Mouse (Mus musculus): ENCODE measurements around the gene Krtap9-5. TPM values are rescaled to one million over a fixed set of nuclear protein-coding genes. Genes with fewer than 3 reads are reported as not detected.

The Krtap9-5 gene
- total RNA-seq, 2 experiments from 2014 or later = not detected

Other genes with a start within 250 kb of the Krtap9-5 start
Only the 30 nearest of the 32 such genes appear.
- gene Gm11595, start 175.6 kb upstream of the Krtap9-5 start, total RNA-seq (2014; fragmentation: Nextera tagmentation) = not detected in 2 replicates
- not detected in 2 replicates for gene Gm11595, start 175.6 kb upstream of the Krtap9-5 start, total RNA-seq (2017)
- not detected in 2 replicates for gene Krtap4-8, start 167.8 kb upstream of the Krtap9-5 start, total RNA-seq (2014; fragmentation: Nextera tagmentation)
- not detected in 2 replicates for gene Krtap4-8, start 167.8 kb upstream of the Krtap9-5 start, total RNA-seq (2017)
- not detected in 2 replicates for gene Krtap4-9, start 163.3 kb upstream of the Krtap9-5 start, total RNA-seq (2014; fragmentation: Nextera tagmentation)
- not detected in 2 replicates for gene Krtap4-9, start 163.3 kb upstream of the Krtap9-5 start, total RNA-seq (2017)
- not detected in 2 replicates for gene Gm11596, start 155.0 kb upstream of the Krtap9-5 start, total RNA-seq (2014; fragmentation: Nextera tagmentation)
- not detected in 2 replicates for gene Gm11596, start 155.0 kb upstream of the Krtap9-5 start, total RNA-seq (2017)
- gene Gm11569, start 149.5 kb upstream of the Krtap9-5 start, total RNA-seq (2014; fragmentation: Nextera tagmentation) = not detected in 2 replicates
- not detected in 2 replicates for gene Gm11569, start 149.5 kb upstream of the Krtap9-5 start, total RNA-seq (2017)
- gene Gm11554, start 144.0 kb upstream of the Krtap9-5 start, total RNA-seq (2014; fragmentation: Nextera tagmentation) = not detected in 2 replicates
- gene Gm11554, start 144.0 kb upstream of the Krtap9-5 start, total RNA-seq (2017) = not detected in 2 replicates
- gene Krtap4-13, start 138.6 kb upstream of the Krtap9-5 start, total RNA-seq (2014; fragmentation: Nextera tagmentation) = not detected in 2 replicates
- not detected in 2 replicates for gene Krtap4-13, start 138.6 kb upstream of the Krtap9-5 start, total RNA-seq (2017)
- gene Gm11564, start 132.8 kb upstream of the Krtap9-5 start, total RNA-seq (2014; fragmentation: Nextera tagmentation) = not detected in 2 replicates
- gene Gm11564, start 132.8 kb upstream of the Krtap9-5 start, total RNA-seq (2017) = not detected in 2 replicates
- gene 2300003K06Rik, start 110.4 kb upstream of the Krtap9-5 start, total RNA-seq (2014; fragmentation: Nextera tagmentation) = not detected in 2 replicates
- not detected in 2 replicates for gene 2300003K06Rik, start 110.4 kb upstream of the Krtap9-5 start, total RNA-seq (2017)
- gene Krtap4-16, start 96.9 kb upstream of the Krtap9-5 start, total RNA-seq (2014; fragmentation: Nextera tagmentation) = not detected in 2 replicates
- not detected in 2 replicates for gene Krtap4-16, start 96.9 kb upstream of the Krtap9-5 start, total RNA-seq (2017)
- gene Gm11568, start 90.6 kb upstream of the Krtap9-5 start, total RNA-seq (2014; fragmentation: Nextera tagmentation) = not detected in 2 replicates
- gene Gm11568, start 90.6 kb upstream of the Krtap9-5 start, total RNA-seq (2017) = not detected in 2 replicates
- not detected in 2 replicates for gene Gm11559, start 84.0 kb upstream of the Krtap9-5 start, total RNA-seq (2014; fragmentation: Nextera tagmentation)
- gene Gm11559, start 84.0 kb upstream of the Krtap9-5 start, total RNA-seq (2017) = not detected in 2 replicates
- gene Krtap9-1, start 75.1 kb upstream of the Krtap9-5 start, total RNA-seq (2014; fragmentation: Nextera tagmentation) = not detected in 2 replicates
- not detected in 2 replicates for gene Krtap9-1, start 75.1 kb upstream of the Krtap9-5 start, total RNA-seq (2017)
- gene Gm11567, start 69.3 kb upstream of the Krtap9-5 start, total RNA-seq (2014; fragmentation: Nextera tagmentation) = not detected in 2 replicates
- not detected in 2 replicates for gene Gm11567, start 69.3 kb upstream of the Krtap9-5 start, total RNA-seq (2017)
- gene Krtap31-1, start 40.6 kb upstream of the Krtap9-5 start, total RNA-seq (2014; fragmentation: Nextera tagmentation) = not detected in 2 replicates
- not detected in 2 replicates for gene Krtap31-1, start 40.6 kb upstream of the Krtap9-5 start, total RNA-seq (2017)
- gene Gm11565, start 33.7 kb upstream of the Krtap9-5 start, total RNA-seq (2014; fragmentation: Nextera tagmentation) = not detected in 2 replicates
- gene Gm11565, start 33.7 kb upstream of the Krtap9-5 start, total RNA-seq (2017) = not detected in 2 replicates
- not detected in 2 replicates for gene Krtap31-2, start 12.2 kb upstream of the Krtap9-5 start, total RNA-seq (2014; fragmentation: Nextera tagmentation)
- gene Krtap31-2, start 12.2 kb upstream of the Krtap9-5 start, total RNA-seq (2017) = not detected in 2 replicates
- not detected in 2 replicates for gene Krtap29-1, start 30.6 kb downstream of the Krtap9-5 start, total RNA-seq (2014; fragmentation: Nextera tagmentation)
- not detected in 2 replicates for gene Krtap29-1, start 30.6 kb downstream of the Krtap9-5 start, total RNA-seq (2017)
- not detected in 2 replicates for gene Krtap16-1, start 38.1 kb downstream of the Krtap9-5 start, total RNA-seq (2014; fragmentation: Nextera tagmentation)
- not detected in 2 replicates for gene Krtap16-1, start 38.1 kb downstream of the Krtap9-5 start, total RNA-seq (2017)
- gene Krtap17-1, start 45.5 kb downstream of the Krtap9-5 start, total RNA-seq (2014; fragmentation: Nextera tagmentation) = not detected in 2 replicates
- not detected in 2 replicates for gene Krtap17-1, start 45.5 kb downstream of the Krtap9-5 start, total RNA-seq (2017)
- gene Krt33a, start 67.7 kb downstream of the Krtap9-5 start, total RNA-seq (2014; fragmentation: Nextera tagmentation) = not detected in 2 replicates
- not detected in 2 replicates for gene Krt33a, start 67.7 kb downstream of the Krtap9-5 start, total RNA-seq (2017)
- not detected in 2 replicates for gene Krt33b, start 81.4 kb downstream of the Krtap9-5 start, total RNA-seq (2014; fragmentation: Nextera tagmentation)
- not detected in 2 replicates for gene Krt33b, start 81.4 kb downstream of the Krtap9-5 start, total RNA-seq (2017)
- gene Krt34, start 93.1 kb downstream of the Krtap9-5 start, total RNA-seq (2014; fragmentation: Nextera tagmentation) = not detected in 2 replicates
- gene Krt34, start 93.1 kb downstream of the Krtap9-5 start, total RNA-seq (2017) = not detected in 2 replicates
- not detected in 2 replicates for gene Krt31, start 102.1 kb downstream of the Krtap9-5 start, total RNA-seq (2014; fragmentation: Nextera tagmentation)
- gene Krt31, start 102.1 kb downstream of the Krtap9-5 start, total RNA-seq (2017) = not detected in 2 replicates
- not detected in 2 replicates for gene Krt32, start 139.8 kb downstream of the Krtap9-5 start, total RNA-seq (2014; fragmentation: Nextera tagmentation)
- gene Krt32, start 139.8 kb downstream of the Krtap9-5 start, total RNA-seq (2017) = not detected in 2 replicates
- not detected in 2 replicates for gene Krt35, start 147.8 kb downstream of the Krtap9-5 start, total RNA-seq (2014; fragmentation: Nextera tagmentation)
- gene Krt35, start 147.8 kb downstream of the Krtap9-5 start, total RNA-seq (2017) = not detected in 2 replicates
- gene Krt36, start 157.2 kb downstream of the Krtap9-5 start, total RNA-seq (2014; fragmentation: Nextera tagmentation) = not detected in 2 replicates
- gene Krt36, start 157.2 kb downstream of the Krtap9-5 start, total RNA-seq (2017) = not detected in 2 replicates
- gene Krt13, start 173.1 kb downstream of the Krtap9-5 start, total RNA-seq (2014; fragmentation: Nextera tagmentation) = not detected in 2 replicates
- not detected in 2 replicates for gene Krt13, start 173.1 kb downstream of the Krtap9-5 start, total RNA-seq (2017)
- gene Krt15, start 187.5 kb downstream of the Krtap9-5 start, total RNA-seq (2014; fragmentation: Nextera tagmentation) = not detected in 2 replicates
- not detected in 2 replicates for gene Krt15, start 187.5 kb downstream of the Krtap9-5 start, total RNA-seq (2017)
- gene Krt19, start 200.2 kb downstream of the Krtap9-5 start, total RNA-seq (2014; fragmentation: Nextera tagmentation) = not detected in 2 replicates
- gene Krt19, start 200.2 kb downstream of the Krtap9-5 start, total RNA-seq (2017) = not detected in 2 replicates

Measured in megakaryocyte-erythroid progenitor cell, adult 5-6 weeks (primary cell).